Mouse (Mus musculus) midbrain, embryonic 10.5 days (tissue): ENCODE results near the gene Palm2. TPM values are rescaled to one million over a fixed set of nuclear protein-coding genes. Genes with fewer than 3 reads are reported as not detected.

Experiments
- DNase-seq: peaks from one replicate; pipeline ENCODE4 v3.0.0-alpha.2; 2017; ENCODE audit warnings: low spot score
- H3K27ac ChIP-seq: fragments of 300-500 bp; sonication (generic); replicated peaks from 2 replicates; pipeline ENCODE4 v1.5.1; 2016; ENCODE audit warnings: mild to moderate bottlenecking
- H3K27me3 ChIP-seq: fragments of 300-500 bp; sonication (generic); 2 replicates; pipeline ENCODE4 v1.6.1; 2016; ENCODE audit warnings: low read depth, mild to moderate bottlenecking; ENCODE audit not compliant: poor library complexity, severe bottlenecking
- H3K36me3 ChIP-seq: fragments of 300-500 bp; sonication (generic); 2 replicates; pipeline ENCODE4 v1.6.1; 2016; ENCODE audit warnings: mild to moderate bottlenecking, moderate library complexity
- H3K4me1 ChIP-seq: fragments of 300-500 bp; sonication (generic); 2 replicates; pipeline ENCODE4 v1.6.1; 2016
- H3K4me3 ChIP-seq: fragments of 300-500 bp; sonication (generic); 2 replicates; pipeline ENCODE4 v1.5.1; 2016; ENCODE audit warnings: mild to moderate bottlenecking, moderate library complexity
- H3K9me3 ChIP-seq: fragments of 300-500 bp; sonication (generic); replicated peaks from 2 replicates; pipeline ENCODE4 v1.6.1; 2016; ENCODE audit warnings: mild to moderate bottlenecking
- WGBS: fragments of 180-500 bp; shearing (Covaris S2); methylation state at CpG from one replicate; pipeline ENCODE4 v1.1.7; 2016; 5-methylcytosine and 5-hydroxymethylcytosine counted together
- polyA plus RNA-seq: library from polyadenylated mRNA; unstranded; fragments of >200 nt; fragmentation: Nextera tagmentation; extraction: Ambion mirVana; gene quantifications from 2 replicates; pipeline ENCODE4 v1.2.1, GENCODE M21; 2016

Palm2 gene
- polyA plus RNA-seq, 1 experiment from 2014 or later: 2.4 TPM

DNA sequence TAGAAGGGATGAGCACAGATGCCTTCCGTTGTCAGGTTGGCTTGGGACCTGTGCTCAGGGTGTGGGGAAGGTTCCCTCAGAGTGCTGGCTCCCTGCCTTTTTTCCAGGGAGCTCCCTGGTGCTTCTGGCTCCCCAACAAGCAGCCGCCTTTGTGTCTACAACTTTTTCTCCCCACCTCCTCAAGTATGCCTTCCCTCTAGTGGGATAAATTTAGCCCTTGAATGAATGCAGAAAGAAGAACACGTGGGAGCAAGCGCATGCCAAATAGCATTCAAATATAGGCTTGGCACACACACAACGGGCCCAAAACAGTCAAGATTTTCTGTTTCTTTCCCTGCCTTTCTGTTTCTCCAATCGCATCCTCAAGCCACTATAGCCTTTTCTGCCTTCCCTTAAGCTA is 127.0 kb downstream of the Palm2 start:
- Histone ChIP-seq H3K4me3 (no peak overlapping the region), H3K36me3 (no peaks in the 10 kb centered on the region), H3K9me3 (no peaks in the 10 kb centered on the region), H3K4me1 (peaks cover 5% of the 10 kb centered on the region), H3K27ac (no peak overlapping the region; the same call in 1 of the 2 replicates), H3K27me3 (peaks cover 2% of the 10 kb centered on the region)
- DNase-seq: no peak
- WGBS: 81% methylated on average over 6 of the region's 6 CpGs

DNA sequence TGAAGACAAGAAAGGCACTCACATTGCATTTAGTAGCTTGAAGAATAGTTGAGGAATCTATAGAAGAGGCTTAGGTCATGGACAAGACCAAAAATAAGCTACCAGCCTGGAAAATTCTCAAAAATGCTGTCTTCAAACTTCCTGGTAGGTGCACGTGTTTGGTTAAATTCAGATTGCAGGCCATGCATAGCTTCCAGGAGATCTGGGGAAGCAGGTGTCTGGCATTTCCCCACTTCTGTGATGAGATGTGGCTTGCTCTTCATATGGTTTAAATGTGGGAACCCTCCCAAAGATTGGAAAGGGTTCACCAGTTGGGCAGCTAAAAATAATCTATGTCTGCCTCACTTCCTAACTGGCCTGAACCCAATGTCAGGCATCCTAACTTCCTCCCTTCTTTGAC is 131.2 kb downstream of the Palm2 start:
- no peaks in the 10 kb centered on the region for H3K9me3 ChIP-seq
- WGBS: 90% methylated on average over 1 of the region's 1 CpGs
- H3K27ac ChIP-seq: no peak overlapping the region
- peaks cover 44% of the 10 kb centered on the region for H3K27me3 ChIP-seq
- H3K4me1 ChIP-seq: peaks cover 16% of the 10 kb centered on the region
- no peaks in the 10 kb centered on the region for H3K36me3 ChIP-seq
- H3K4me3 ChIP-seq: no peak overlapping the region
- DNase-seq: no peak

DNA sequence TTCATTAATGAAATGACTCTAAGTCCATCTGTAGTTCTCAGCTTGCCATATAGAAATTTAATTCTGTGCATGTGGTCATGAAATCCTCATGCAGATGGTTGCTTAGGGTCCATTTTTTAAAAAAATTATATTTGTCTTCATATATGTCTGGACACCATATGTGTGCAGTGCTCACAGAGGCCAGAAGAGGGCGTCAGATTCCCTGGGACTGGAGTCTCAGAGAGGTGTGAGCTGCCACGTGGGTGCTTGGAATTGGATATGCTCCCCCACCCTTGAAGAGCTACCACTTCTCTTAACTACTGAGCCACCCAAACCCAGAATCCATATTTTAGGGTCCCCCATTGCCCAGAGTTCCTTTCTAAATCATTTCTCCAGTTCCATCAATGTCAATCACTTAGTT is 131.8 kb downstream of the Palm2 start:
- H3K9me3 ChIP-seq: no peaks in the 10 kb centered on the region
- H3K36me3 ChIP-seq: no peaks in the 10 kb centered on the region
- WGBS: 63% methylated on average over 2 of the region's 2 CpGs
- no peak overlapping the region for H3K4me3 ChIP-seq
- peaks cover 16% of the 10 kb centered on the region for H3K4me1 ChIP-seq
- H3K27ac ChIP-seq: no peak overlapping the region
- DNase-seq: no peak
- peaks cover 44% of the 10 kb centered on the region for H3K27me3 ChIP-seq

DNA sequence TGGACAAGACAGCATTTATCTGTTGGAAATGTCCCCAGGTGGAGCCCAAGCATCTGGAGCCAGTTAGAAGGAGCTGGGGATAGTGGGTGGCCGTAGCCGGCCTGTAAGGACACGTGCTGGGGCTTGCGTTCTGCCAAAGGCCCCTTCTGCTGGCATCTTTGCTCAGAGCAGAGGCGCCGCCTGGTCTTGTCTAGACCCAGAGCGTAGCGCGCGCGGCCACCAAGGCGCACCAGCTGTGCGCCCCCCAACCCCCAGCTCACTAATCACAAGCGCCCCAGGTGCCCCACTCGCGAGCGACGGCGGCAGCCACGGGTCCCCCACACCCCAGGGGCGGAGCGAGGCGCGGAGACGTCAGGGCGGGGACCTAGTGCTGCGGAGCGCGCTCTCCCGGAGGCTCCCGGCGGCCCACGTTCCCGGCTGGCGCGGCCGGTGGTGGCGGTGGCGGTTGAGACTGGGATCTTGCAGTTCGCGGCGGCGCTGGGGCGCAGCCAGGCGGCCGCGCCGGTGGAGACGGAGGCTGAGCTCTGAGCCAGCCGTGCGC is 133.7 kb downstream of the Palm2 start, which contains the start of gene Pakap:
Pakap (plus strand) TSS at position 514 of the 541 bp plus-strand sequence.
- Histone ChIP-seq H3K9me3 (no peaks in the 10 kb centered on the region), H3K36me3 (no peaks in the 10 kb centered on the region), H3K4me3 (peak within 1 kb of the TSS; percentile 68), H3K27ac (peak within 1 kb of the TSS; percentile 80), H3K27me3 (peaks cover 44% of the 10 kb centered on the region), H3K4me1 (peaks cover 16% of the 10 kb centered on the region)
- under 1% methylated on average over 51 of the region's 51 CpGs for WGBS
- peak; percentile 71 for DNase-seq

DNA sequence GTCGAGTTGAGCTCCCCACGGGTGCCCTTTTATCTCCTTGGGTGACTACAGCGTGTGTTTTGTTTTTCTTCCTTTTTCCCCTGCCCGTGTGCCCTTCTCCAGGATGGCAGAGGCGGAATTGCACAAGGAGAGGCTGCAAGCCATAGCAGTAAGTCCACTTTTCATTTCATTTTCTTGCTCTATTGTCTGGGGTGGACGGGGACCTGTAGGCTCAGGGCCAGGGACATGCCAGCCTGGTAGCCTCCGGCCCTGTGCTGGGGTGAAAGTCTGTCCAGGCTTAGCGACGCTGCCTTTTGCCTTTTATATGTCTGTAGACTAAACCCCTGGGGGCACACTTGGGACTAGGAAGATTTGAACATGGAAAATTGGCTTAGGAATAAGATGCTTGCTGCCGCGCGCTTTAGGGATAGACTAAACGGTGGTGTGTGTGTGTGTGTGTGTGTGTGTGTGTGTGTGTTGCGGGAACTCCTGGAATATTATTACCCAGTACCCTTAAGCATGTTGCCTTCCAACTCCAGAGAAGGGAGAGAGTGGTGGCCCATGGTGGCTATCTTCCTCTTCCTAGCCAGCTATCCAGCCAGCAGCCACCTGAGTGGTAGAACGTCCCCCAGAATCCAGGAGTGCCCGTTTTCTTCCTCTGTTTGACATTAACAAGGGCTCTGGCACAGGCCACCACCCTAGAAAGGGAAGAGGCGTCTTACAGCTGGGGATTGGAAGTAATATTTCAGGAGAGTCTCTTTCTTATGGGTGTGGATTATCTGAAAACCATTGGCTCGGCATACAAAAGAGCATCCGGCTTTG is 134.4 kb downstream of the Palm2 start:
- Histone ChIP-seq H3K4me3 (peak overlapping the region; percentile 68), H3K9me3 (no peaks in the 10 kb centered on the region), H3K4me1 (peaks cover 16% of the 10 kb centered on the region), H3K36me3 (no peaks in the 10 kb centered on the region), H3K27me3 (peaks cover 44% of the 10 kb centered on the region), H3K27ac (peak overlapping the region; percentile 80)
- DNase-seq: no peak
- 49% methylated on average over 19 of the region's 19 CpGs for WGBS

DNA sequence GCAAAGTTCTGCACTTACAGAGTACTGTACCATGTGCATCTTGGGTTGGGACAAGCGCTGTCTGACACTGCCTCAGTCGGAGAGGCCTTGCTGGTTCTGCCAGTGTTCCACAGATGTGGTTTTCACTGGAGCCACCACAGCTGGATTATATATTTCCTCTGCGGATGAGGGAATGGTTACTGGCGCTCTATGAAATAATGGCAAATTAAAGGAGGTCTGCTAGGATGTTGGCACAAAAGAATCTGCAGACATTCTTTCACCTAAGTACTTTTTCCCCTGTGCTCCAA is 135.0 kb downstream of the Palm2 start:
- Histone ChIP-seq H3K9me3 (no peaks in the 10 kb centered on the region), H3K27ac (no peak overlapping the region), H3K4me3 (0 out of 2 replicates have a peak overlapping the region, but pooled peaks have one; percentile 68), H3K4me1 (peaks cover 16% of the 10 kb centered on the region), H3K27me3 (peaks cover 44% of the 10 kb centered on the region), H3K36me3 (no peaks in the 10 kb centered on the region)
- WGBS: 87% methylated on average over 4 of the region's 4 CpGs
- no peak for DNase-seq

DNA sequence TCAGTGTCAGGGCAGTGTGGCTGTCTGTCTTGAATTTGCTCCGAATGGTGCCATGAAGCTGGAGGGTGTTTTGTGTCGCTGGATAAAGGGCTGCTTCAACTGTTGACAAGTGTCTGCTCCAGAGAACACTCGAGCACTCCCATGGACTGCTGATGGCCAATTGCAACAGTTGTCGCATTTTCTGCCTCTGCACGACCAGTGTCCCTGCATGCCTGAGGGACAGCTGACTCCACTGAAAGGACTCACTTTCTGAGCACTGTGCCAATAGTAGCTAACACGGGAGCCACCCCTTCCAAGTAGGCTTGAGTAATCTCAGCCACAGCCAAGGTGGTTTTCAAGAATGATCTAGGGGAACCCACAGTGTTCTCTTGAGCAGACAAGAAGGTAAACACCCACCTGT is 135.7 kb downstream of the Palm2 start:
- Histone ChIP-seq H3K36me3 (no peaks in the 10 kb centered on the region), H3K27me3 (peaks cover 44% of the 10 kb centered on the region), H3K4me1 (peaks cover 16% of the 10 kb centered on the region), H3K27ac (no peak overlapping the region), H3K4me3 (no peak overlapping the region), H3K9me3 (no peaks in the 10 kb centered on the region)
- DNase-seq: no peak
- WGBS: 69% methylated on average over 6 of the region's 6 CpGs

DNA sequence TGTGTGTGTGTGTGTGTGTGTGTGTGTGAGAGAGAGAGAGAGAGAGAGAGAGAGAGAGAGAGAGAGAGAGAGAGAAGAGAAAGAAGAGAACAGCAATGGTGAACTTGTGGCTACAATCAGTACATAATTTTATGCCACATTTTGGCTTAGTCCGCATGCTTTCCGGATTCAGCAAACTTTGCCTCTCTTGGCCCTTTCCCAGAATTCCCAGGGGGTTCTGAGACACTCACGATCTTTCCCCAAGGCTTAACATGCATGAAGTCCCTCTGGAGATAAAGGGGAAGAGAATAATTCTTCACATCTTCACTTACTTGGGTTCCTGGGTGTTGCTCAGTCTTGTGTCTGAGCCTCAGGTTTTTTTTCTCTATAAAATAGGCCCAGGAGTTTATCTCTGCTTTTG is 136.2 kb downstream of the Palm2 start:
- WGBS: 84% methylated on average over 3 of the region's 3 CpGs
- no peak overlapping the region for H3K27ac ChIP-seq
- no peaks in the 10 kb centered on the region for H3K9me3 ChIP-seq
- no peaks in the 10 kb centered on the region for H3K36me3 ChIP-seq
- peaks cover 16% of the 10 kb centered on the region for H3K4me1 ChIP-seq
- peaks cover 44% of the 10 kb centered on the region for H3K27me3 ChIP-seq
- H3K4me3 ChIP-seq: no peak overlapping the region
- no peak for DNase-seq

DNA sequence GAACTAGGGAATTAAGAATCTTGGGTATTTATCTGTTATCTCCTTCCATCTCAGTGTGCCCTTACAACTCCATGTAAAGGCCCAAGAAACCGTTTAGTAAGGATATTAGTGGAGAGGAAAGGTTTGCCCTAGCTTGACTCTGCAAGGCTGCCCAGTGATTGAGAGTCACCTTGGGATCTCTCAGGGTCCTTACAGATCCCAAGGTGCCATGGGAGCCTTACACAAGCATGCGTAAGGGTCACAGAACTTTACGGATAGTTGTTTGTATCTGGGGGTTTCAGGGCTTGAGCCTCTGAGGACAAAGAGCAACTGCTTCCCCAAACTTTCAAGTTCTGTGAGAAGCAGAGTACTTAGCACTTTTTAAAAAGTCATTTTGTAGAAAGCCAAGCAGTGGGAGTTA is 140.1 kb downstream of the Palm2 start:
- no peak overlapping the region for H3K4me3 ChIP-seq
- H3K9me3 ChIP-seq: no peaks in the 10 kb centered on the region
- H3K36me3 ChIP-seq: no peaks in the 10 kb centered on the region
- peaks cover 2% of the 10 kb centered on the region for H3K4me1 ChIP-seq
- WGBS: 93% methylated on average over 3 of the region's 3 CpGs
- DNase-seq: no peak
- no peak overlapping the region for H3K27ac ChIP-seq
- peaks cover 10% of the 10 kb centered on the region for H3K27me3 ChIP-seq

DNA sequence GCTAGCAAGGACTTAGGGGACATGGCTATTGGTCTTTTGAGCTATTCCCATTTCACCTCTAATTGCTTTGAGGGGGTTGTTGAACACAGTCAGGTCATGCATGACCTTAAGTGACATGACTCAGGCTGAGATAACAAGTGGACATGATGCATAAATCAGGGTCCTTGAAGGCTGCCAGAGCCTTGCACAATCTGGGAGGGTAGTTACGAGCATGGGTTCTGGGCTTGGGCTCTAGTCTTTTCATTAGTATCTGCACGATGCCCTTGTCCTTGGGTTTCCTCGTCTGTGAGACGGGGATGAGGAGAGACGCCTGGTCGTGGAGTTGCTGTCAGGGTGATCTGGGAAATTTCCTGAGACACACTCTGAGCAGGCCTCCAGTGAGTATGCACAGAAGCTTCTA is 140.6 kb downstream of the Palm2 start:
- Histone ChIP-seq H3K27ac (no peak overlapping the region), H3K4me3 (no peak overlapping the region), H3K9me3 (no peaks in the 10 kb centered on the region), H3K36me3 (no peaks in the 10 kb centered on the region), H3K27me3 (peaks cover 5% of the 10 kb centered on the region), H3K4me1 (peaks cover 3% of the 10 kb centered on the region)
- 93% methylated on average over 6 of the region's 6 CpGs for WGBS
- no peak for DNase-seq

DNA sequence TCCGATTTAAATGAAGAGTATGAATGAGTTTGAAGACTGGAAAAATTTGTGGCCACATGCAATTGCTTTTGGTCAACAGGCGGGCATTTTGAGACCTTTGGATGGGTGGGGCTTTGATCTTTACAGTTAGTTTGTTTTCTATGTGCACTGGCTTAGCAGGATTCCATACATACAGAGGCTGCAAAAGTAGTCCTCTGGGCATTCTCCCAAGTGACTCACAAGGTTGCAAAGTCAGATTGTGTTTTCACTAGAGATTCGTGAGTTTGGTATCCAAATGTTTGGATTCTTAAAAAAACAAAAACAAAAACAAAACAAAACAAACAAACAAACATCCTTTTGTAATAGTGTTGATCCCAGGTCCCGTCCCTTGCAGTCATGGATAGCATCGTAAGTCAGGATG is 141.6 kb downstream of the Palm2 start:
- H3K27me3 ChIP-seq: no peaks in the 10 kb centered on the region
- no peak overlapping the region for H3K4me3 ChIP-seq
- no peaks in the 10 kb centered on the region for H3K9me3 ChIP-seq
- H3K27ac ChIP-seq: no peak overlapping the region
- 80% methylated on average over 5 of the region's 5 CpGs for WGBS
- H3K4me1 ChIP-seq: peaks cover 3% of the 10 kb centered on the region
- H3K36me3 ChIP-seq: no peaks in the 10 kb centered on the region
- no peak for DNase-seq

DNA sequence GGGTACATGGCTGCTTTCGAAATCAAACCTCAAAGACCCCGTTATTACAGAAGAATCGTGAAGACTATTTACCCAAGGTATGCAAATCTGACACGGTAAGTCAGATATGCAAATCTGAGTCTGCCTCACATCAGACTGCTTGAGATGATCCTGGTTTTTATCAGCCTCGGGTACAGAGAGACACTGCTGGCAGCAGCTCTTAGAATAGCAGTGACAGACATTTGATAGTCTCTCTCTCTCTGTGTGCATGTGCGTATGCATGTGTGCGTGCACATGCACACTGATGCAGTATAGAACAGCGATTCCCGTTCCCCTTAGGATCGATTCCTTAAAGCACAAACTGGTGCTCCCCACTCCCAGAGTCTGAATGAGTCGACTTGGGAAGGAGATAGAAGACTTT is 142.0 kb downstream of the Palm2 start:
- H3K36me3 ChIP-seq: no peaks in the 10 kb centered on the region
- 89% methylated on average over 11 of the region's 11 CpGs for WGBS
- peaks cover 3% of the 10 kb centered on the region; the same call in 1 of the 2 replicates for H3K4me1 ChIP-seq
- no peak overlapping the region for H3K4me3 ChIP-seq
- H3K27ac ChIP-seq: no peak overlapping the region
- H3K27me3 ChIP-seq: no peaks in the 10 kb centered on the region
- no peaks in the 10 kb centered on the region for H3K9me3 ChIP-seq
- no peak for DNase-seq

DNA sequence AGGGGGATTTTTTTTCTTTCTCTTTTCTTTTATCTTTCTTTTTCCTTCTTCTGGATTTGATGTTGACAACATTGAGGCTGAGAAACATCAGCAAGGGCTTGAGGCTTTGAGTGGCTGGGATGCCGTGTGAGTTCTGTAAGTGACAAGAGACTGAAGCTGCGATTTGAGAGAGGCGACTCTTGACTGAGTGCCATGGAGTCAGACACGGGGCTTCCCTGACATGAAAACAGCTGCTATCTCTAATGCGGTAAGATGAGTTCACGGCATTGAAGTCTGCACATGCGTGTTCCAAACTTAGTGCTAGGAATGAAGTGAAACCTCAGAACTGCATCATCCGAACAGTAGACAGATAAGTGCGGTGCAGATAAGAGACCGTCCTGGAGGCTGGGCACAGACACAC is 145.6 kb downstream of the Palm2 start:
- 96% methylated on average over 10 of the region's 10 CpGs for WGBS
- Histone ChIP-seq H3K27me3 (no peaks in the 10 kb centered on the region), H3K36me3 (no peaks in the 10 kb centered on the region), H3K4me3 (no peak overlapping the region), H3K27ac (no peak overlapping the region), H3K9me3 (no peaks in the 10 kb centered on the region), H3K4me1 (peaks cover 3% of the 10 kb centered on the region; the same call in 1 of the 2 replicates)
- no peak for DNase-seq
